Mouse (Mus musculus) liver, adult (tissue): ENCODE measurements around the gene Rab24.

Experiments
- GATA4 ChIP-seq: IDR thresholded peaks from 2 replicates; pipeline ENCODE4 v1.6.1; 2014; ENCODE audit warnings: mild to moderate bottlenecking, low read length; ENCODE audit not compliant: insufficient replicate concordance

Gene Rab24

DNA sequence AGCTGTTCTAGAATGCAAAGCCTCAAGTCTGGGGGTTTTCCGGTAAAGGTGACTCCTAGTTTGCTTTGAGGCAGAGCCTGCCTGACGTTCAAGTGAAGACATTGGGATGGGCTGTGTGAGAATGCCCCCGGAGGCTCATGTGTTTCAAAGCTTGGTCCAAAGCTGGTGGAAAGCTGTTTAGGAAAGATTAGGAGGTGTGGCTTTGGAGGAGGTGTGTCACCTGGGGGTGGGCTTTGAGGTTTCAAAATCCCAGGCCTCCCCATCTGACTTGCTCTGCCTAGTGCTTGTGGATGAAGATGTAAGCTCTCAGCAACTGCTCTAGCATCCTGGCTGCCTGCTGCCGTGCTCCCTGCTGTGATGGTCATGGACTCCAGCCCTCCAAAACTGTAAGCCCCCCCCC is 14.0 kb upstream of the Rab24 start:
- TF ChIP-seq GATA4, result no peak

DNA sequence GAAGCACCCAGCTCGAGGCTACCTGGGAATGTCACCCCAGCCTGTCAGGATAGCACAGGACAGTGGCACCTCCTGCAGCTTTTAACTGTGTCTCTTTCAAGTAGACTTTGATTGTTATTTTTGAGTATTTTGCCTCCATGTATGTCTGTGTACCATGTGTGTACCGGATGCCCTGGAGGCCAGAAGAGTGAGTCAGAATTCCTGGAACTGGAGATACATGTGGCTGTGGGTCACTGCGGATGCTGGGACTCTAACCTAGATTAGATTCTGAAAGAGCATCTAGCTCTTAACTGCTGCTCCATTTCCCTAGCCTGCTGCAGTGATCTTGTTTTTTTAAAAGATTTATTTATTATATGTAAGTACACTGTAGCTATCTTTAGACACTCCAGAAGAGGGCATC is 10.6 kb upstream of the Rab24 start:
- TF ChIP-seq GATA4, result no peak

DNA sequence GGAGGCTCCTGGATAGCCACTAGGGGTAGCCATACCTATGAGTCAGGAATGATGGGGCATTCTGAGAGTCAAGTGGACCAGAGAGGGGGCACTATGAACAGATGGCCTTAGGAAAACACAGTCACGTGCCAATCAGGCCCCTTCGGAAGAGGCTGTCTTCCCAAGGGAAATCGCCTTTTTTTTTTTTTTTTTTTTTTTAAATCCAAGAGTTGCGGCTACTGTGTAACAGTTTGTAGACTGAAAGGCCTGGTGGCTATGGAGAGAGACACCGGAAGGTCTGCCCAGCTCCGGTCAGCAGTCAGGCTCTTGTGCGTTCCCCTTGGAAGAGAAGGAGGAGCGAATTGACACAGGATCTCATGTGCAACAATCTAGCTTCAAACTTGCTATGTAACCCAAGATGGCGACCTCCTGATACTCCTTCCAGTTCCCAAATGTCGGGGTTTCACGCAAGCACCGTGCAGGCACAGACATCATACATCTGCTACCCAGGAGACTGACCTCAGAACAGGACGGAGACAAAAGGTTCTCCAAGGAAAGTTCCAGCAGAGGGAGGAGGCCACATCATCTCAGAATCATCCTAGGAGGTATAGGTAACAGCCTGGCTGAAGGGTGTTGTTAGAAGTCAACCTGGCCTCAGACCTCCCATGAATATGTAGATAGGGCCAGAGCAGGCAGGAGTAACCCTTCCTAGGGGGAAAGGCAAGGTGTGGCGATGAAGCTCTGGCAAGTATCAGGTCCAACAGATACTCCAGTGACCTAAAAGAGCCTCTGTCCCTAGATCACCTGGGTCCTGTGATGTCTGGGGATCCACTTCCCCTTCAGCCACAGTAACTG is 9.0 kb upstream of the Rab24 start:
- TF ChIP-seq GATA4, result no peak

DNA sequence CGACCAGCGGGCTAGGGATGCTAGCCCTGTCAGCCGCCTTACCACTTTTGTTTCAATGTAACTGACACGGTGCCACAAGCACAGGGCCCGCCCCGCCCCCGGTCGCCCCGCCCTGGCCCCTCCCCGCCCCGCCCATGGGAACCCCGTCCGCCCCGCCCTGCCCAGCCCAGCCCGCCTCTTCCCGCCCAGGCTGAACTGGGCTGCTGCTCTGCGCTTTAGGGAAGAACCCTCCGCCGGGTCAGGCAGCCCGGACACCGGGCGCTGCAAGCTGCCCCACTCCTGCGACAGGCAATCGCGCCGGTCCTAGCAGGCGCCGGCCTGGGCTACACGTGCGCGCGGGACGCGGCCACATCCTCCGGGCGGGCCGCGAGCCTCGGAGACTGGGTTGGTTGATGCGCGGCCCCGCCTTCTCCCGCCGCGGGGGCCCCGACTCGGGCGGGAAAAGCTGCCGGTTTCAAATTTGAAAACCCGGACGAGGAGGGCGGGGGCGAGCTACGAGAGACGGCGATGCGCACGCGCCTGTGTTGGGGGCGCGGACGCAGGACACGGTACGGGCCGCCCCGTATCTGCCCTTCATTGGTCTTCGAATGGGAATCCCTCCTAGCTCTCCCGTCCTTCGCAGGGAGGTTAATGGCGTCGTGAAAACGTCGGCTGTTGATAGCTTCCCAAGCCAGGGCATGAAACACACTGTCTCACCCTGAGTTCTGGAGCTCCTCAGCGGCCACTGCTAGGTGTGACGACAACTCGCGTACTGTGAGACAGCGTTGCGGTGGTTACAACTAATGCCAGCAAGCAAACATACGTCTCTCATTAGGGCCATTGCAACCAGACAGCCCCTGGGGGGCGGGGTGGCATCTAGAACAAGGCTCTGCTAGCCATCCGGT is 8.2 kb upstream of the Rab24 start, which contains the start of gene Mxd3:
Gene Mxd3, minus strand, starts transcription at position 141 of the 884 bp plus-strand sequence.
- no peak for TF ChIP-seq GATA4

- no peak for TF ChIP-seq GATA4
These were observed 7.5 kb upstream of the Rab24 start for GRCm38 (mm10) chr13:55329109-55329682.

- no peak for TF ChIP-seq GATA4
These were observed 6.9 kb upstream of the Rab24 start for GRCm38 (mm10) chr13:55328641-55329040.

DNA sequence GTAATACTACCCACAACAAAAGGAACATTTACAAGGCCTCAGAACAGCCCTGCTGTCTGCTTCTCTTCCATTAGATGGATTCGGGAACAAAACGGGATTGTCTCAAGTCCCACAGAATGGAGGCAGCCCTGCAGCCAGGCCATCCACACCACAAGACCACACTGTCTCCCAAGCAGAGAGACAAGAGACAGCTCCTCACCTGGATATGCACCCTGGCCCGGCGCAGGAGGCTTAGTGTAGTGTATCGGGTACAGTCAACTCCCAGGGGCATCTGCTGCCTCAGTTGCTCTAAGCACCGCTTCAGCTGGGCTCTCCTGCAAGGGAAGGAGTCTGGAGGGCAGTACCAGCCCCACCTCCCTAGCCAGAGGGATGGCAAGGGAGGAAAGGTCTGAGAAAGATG is 6.4 kb upstream of the Rab24 start:
- TF ChIP-seq GATA4, result no peak

GRCm38 (mm10) chr13:55327633-55328032 is 5.9 kb upstream of the Rab24 start:
- no peak; the same call in 1 of the 2 replicates for TF ChIP-seq GATA4

- TF ChIP-seq GATA4, result no peak
These were observed 5.4 kb upstream of the Rab24 start for GRCm38 (mm10) chr13:55327169-55327568.

DNA sequence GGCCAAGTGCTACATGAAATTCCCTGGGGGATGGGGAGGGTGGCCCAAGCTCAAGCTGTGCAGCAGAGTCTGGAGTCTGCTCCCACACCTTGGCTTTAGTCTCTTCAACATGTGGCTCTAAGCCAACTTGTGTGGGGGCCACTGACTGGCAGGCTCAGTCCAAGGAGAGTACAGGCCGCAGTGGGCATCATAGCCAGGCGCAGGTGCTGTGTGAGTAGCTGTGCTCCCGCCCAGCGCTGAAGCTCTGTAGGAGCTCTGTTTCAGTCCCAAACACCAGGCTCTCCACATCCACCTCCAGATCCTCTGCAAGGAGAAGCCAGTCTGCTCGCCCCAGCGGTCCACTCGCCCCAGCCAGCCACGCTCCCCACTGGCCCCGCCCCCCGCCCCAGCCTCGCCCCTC is 3.9 kb upstream of the Rab24 start:
- no peak for TF ChIP-seq GATA4

DNA sequence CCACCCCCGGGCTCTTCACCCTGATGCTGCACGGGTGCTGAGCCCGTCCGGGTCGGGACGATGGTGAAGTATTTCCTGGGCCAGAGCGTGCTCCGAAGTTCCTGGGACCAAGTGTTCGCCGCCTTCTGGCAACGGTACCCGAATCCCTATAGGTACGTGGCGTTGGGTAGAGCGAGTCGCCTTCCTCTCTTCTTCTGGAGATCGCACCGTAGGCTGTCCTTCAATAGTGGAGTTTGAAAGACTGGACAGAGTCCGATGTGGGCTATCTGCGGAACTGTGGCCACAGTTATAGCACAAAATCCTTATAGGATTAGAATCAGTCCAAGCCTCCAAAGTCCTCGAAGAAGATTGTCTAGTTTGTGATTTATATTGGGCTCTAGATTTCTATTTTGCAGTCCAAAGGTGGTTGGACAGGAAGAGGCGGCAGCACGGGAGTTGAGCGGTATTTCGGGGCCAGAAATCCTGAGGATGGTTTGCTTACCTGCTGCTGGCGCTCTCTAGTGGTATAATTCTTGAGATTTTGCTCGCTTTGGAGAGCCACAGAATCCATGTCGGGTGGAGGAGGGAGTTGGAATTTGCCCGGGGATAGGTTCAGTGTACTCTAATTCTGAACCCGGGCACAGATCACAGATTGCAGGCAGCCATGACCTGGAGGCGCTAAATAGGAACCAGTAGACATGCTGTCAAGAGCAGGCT is 532 bp upstream of the Rab24 start:
- no peak for TF ChIP-seq GATA4

GRCm38 (mm10) chr13:55319931-55320533 is 1.7 kb downstream of the Rab24 start, which contains the start of gene Prelid1:
Gene Prelid1, plus strand, starts transcription at chr13:55320500.
- TF ChIP-seq GATA4, result no peak

- no peak for TF ChIP-seq GATA4
These were observed 3.4 kb downstream of the Rab24 start for GRCm38 (mm10) chr13:55318351-55318750.

DNA sequence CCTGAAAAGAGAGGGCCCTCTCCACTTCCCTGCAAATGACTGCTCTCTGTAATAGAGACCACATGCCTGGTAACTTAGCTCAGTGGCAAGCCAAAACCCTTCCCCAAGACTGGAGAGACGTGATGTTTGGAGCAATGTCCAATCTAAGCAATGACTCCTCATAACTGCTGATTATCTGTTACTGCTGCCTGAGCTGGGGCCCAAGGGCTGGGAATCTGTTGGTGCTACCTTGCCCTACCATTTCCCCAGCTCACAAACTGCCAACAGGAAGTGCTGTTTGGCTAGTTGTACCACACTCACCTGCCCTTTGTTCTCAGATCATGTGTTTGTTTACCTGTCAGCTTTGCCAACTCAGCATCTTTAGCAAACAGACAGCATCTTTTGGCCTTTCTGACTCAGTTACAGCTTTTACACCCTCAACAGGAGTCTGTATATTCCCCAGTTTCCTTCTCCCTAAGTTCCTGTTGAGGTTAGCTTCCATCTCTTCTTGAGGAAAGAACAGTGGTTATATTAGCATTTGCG is 6.8 kb downstream of the Rab24 start:
- no peak for TF ChIP-seq GATA4
